Mouse (Mus musculus) naive thymus-derived CD4-positive, alpha-beta T cell, adult 5 months (primary cell): ENCODE data around the gene Tom1l1. TPM values are rescaled to one million over a fixed set of nuclear protein-coding genes. Genes with fewer than 3 reads are reported as not detected.

Source experiments
- polyA plus RNA-seq: library from polyadenylated mRNA; unstranded; fragments of 100-300 nt; shearing (Covaris generic); gene quantifications from one replicate; pipeline ENCODE4 v1.2.1, GENCODE M21; 2017

Tom1l1 gene
- 1.4 TPM for polyA plus RNA-seq

DNA sequence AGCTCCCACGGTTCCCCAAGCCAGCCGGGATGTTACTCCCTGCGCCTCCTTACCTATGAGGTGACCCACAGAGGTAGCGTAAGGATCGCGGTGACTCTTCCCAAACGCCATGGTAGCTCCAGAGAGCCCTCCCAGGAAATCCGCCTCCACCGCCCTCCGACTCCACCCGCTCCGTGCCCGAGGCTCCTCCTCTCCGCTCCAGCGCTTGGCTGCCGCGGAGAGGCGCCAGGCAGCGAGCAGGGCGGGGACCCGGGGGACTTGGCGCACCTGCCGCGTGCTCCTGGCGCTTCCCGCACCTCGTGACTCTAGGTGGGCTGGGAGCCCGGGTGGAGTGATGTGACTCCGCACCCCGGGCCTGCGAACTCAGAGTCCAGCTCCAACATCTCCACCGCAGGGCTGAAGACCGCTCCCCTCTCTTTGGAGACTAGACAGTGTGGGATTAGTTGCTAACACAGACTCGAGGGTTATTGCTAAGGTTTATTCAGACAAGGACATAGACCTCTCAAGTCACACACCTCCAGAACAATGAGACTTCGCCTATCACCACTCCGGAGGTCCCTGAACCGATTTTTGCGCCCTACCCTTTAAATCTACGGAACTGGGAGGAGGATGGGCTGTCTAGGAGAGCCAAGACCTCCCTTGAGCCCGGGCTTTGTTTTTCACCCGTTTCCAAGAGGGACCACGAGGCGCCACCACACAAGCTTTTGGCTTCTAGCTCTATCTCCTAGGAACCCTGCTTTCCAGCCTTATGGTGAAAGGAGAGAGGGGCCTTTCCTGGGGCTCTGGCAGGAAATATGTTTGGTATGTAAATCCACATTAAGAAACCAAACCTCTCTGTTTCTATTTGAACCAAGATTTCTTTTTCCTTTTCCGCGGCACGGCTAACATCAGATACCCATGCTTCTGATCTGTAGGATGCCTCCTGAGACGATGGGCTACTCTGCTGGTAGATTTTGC, at the start of gene Tom1l1:
Gene Tom1l1, minus strand, starts transcription at position 907 of the 957 bp plus-strand sequence.

DNA sequence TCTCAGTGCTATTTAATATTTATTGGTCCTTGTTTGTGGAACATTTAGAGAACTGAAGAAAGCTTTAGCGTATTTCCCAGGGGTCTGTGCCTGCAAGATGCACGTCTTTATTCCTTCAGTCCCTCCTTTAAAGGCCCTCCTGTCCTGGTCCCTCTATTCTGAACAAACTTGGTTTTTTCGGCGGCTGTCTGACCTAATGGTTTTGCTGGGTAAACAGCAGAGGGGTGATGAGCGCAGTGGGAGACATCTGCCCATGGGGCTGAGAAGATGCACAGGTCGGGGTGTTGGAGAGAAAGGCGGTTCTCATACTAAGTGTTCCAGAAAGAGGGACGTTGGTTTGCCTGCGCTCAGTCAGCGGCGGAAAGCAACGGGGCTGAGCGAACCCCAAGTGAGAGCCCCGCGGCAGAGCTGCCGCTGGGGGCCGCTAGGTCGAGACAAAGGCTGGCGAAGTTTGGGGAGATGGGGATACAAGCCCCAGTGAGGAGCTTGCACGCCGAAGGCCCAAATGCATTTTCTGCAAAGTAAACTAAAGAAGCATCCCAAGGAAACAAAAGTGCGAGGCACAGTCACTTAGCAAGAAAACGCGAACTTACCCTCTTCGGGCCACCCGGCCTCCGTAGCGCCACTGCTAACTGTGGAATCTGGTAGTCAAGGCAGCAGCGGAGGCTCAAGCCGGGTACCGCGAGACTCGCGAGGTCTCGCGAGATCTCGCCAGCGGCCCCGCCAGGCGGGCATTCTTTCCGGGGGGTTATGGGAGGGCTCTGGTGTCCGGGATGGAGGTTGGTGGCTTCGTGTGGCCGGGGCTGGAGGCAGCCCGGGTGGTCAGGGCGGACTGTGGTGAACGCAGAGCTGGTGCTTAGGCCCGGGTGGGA, 50.5 kb downstream of the Tom1l1 start, which contains the start of the genes Stxbp4 and Cox11:
Gene Stxbp4, minus strand, starts transcription at position 645 of the 872 bp plus-strand sequence.
Gene Cox11, plus strand, starts transcription at position 734 of the 872 bp plus-strand sequence.

Other genes with a start within 250 kb of the Tom1l1 start
- gene Stxbp4, start 50.3 kb downstream of the Tom1l1 start, polyA plus RNA-seq = 3.2 TPM
- gene Cox11, start 50.2 kb downstream of the Tom1l1 start, polyA plus RNA-seq = 41.3 TPM